Mouse (Mus musculus): ENCODE measurements around the gene Zdhhc20. TPM values are rescaled to one million over a fixed set of nuclear protein-coding genes. Genes with fewer than 3 reads are reported as not detected.
"Not testable (repeated sequence)": the region's sequence is repeated elsewhere in the genome, so short reads cannot be mapped to it uniquely, and the experiment has no call there.

Zdhhc20 gene
- polyA plus RNA-seq, 1 experiment, result 39.8 TPM

GRCm38 (mm10) chr14:57901998-57902397, 11.9 kb upstream of the Zdhhc20 start:
- no peaks in the 10 kb centered on the region for H3K27me3 ChIP-seq (ENCODE audit: control insufficient read depth, insufficient read depth, low read length)
- H3K27ac ChIP-seq (ENCODE audit: insufficient read depth, low read length), result no peak overlapping the region
- DNase-seq, result no peak
- no peak overlapping the region for H3K4me3 ChIP-seq (replicated peaks; ENCODE audit: insufficient read depth, low read depth, low read length)
- H3K4me1 ChIP-seq (ENCODE audit: control insufficient read depth, insufficient read depth, low read length), result no peaks in the 10 kb centered on the region
- no peak for TF ChIP-seq CTCF (IDR thresholded peaks at IDR 0.05; ENCODE audit: borderline replicate concordance, insufficient read depth, low read depth, low read length)
- no peak for TF ChIP-seq POLR2A (IDR thresholded peaks at IDR 0.05; ENCODE audit: borderline replicate concordance, insufficient read depth, low read length)
- WGBS, result 60% methylated on average over 1 of the region's 1 CpGs

DNA sequence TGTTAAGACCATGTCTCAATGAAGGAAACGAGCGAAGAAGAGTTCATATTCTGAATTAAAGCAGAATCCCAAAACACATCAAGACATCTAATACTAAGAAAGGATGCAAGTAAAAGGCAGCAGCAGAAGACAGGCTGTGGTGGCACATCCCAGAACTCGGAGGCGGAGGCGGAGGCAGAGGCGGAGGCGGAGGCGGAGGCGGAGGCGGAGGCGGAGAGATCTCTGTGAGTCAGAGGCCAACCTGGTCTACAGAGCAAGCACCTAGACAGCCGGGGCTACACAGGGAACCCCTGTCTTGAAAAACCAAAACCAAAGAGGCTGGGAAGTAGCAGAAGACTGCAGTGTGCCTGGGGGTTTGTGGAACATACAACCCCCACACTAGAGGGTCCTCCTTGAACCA, 6.8 kb upstream of the Zdhhc20 start:
- TF ChIP-seq CTCF (IDR thresholded peaks at IDR 0.05; ENCODE audit: borderline replicate concordance, insufficient read depth, low read depth, low read length), result no peak
- no peak for TF ChIP-seq POLR2A (IDR thresholded peaks at IDR 0.05; ENCODE audit: borderline replicate concordance, insufficient read depth, low read length)
- no peak for DNase-seq
- no peak overlapping the region for H3K4me3 ChIP-seq (replicated peaks; ENCODE audit: insufficient read depth, low read depth, low read length)
- no peaks in the 10 kb centered on the region for H3K27me3 ChIP-seq (ENCODE audit: control insufficient read depth, insufficient read depth, low read length)
- 93% methylated on average over 12 of the region's 12 CpGs for WGBS
- H3K27ac ChIP-seq (ENCODE audit: insufficient read depth, low read length), result no peak overlapping the region
- H3K4me1 ChIP-seq (ENCODE audit: control insufficient read depth, insufficient read depth, low read length), result no peaks in the 10 kb centered on the region

GRCm38 (mm10) chr14:57896088-57896871, 6.2 kb upstream of the Zdhhc20 start:
- H3K27ac ChIP-seq (ENCODE audit: insufficient read depth, low read length); DNase-seq; H3K4me3 ChIP-seq (replicated peaks; ENCODE audit: insufficient read depth, low read depth, low read length); H3K27me3 ChIP-seq (ENCODE audit: control insufficient read depth, insufficient read depth, low read length); H3K4me1 ChIP-seq (ENCODE audit: control insufficient read depth, insufficient read depth, low read length): not testable (repeated sequence)
- WGBS, result 63% methylated on average over 8 of the region's 8 CpGs

DNA sequence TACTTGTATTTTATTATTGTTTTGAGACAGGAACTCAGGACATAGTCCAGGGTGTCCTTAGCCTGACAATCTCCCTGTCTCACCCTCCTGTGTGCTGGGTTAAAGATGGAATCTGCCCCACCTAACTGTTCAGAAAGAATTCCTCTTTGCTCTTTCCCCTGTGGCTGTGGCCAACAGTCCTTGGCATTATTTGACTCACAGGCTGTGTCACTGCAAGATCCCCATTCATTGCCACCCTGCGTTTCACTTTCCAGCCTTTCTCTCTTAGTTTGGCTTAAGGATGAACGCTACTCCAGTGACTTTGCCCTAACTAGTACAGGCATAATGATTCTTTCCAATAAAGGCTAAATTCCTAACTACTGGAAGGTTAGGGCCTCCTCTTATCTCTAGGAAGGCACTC, 4.3 kb upstream of the Zdhhc20 start:
- TF ChIP-seq CTCF (IDR thresholded peaks at IDR 0.05; ENCODE audit: borderline replicate concordance, insufficient read depth, low read depth, low read length) (no peak), POLR2A (IDR thresholded peaks at IDR 0.05; ENCODE audit: borderline replicate concordance, insufficient read depth, low read length) (no peak)
- no peak for DNase-seq
- 73% methylated on average over 2 of the region's 2 CpGs for WGBS
- Histone ChIP-seq H3K27ac (ENCODE audit: insufficient read depth, low read length) (no peak overlapping the region), H3K4me3 (replicated peaks; ENCODE audit: insufficient read depth, low read depth, low read length) (no peak overlapping the region), H3K4me1 (ENCODE audit: control insufficient read depth, insufficient read depth, low read length) (no peaks in the 10 kb centered on the region), H3K27me3 (ENCODE audit: control insufficient read depth, insufficient read depth, low read length) (no peaks in the 10 kb centered on the region)

GRCm38 (mm10) chr14:57892961-57893360, 2.9 kb upstream of the Zdhhc20 start:
- H3K4me3 ChIP-seq (replicated peaks; ENCODE audit: insufficient read depth, low read depth, low read length), result no peak overlapping the region
- WGBS, result 100% methylated on average over 1 of the region's 1 CpGs
- no peaks in the 10 kb centered on the region for H3K4me1 ChIP-seq (ENCODE audit: control insufficient read depth, insufficient read depth, low read length)
- TF ChIP-seq POLR2A (IDR thresholded peaks at IDR 0.05; ENCODE audit: borderline replicate concordance, insufficient read depth, low read length) (no peak), CTCF (IDR thresholded peaks at IDR 0.05; ENCODE audit: borderline replicate concordance, insufficient read depth, low read depth, low read length) (no peak)
- no peaks in the 10 kb centered on the region; the same call in 1 of the 2 replicates for H3K27me3 ChIP-seq (ENCODE audit: control insufficient read depth, insufficient read depth, low read length)
- DNase-seq, result no peak
- no peak overlapping the region for H3K27ac ChIP-seq (ENCODE audit: insufficient read depth, low read length)

DNA sequence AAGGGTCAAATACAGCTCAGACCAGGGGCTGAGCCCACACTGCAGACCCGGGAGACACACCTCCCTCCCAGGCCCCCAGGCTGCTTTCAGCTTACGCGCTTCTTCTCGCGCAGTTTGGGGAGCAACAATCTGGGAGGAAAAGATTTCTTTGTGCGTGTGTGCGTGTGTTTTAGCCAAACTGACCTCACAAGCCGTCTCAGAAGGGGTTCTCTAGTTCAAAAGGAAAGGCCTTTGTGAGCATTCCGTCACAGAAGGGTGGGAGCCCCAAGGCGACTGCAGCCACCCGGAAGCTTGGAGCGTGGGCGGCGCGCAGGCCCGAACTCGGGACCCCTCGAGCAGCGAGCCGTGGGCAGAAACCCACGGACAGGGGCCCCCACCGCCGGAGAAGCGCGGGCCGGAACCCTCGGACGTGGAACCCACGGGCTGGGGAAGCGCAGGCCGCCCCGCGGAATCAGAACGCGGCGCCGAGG, 500 bp downstream of the Zdhhc20 start:
- peak overlapping the region; percentile 57 for H3K27ac ChIP-seq (ENCODE audit: insufficient read depth, low read length)
- peak overlapping the region; percentile 89 for H3K4me3 ChIP-seq (replicated peaks; ENCODE audit: insufficient read depth, low read depth, low read length)
- TF ChIP-seq CTCF (IDR thresholded peaks at IDR 0.05; ENCODE audit: borderline replicate concordance, insufficient read depth, low read depth, low read length), result no peak
- no peaks in the 10 kb centered on the region; the same call in 1 of the 2 replicates for H3K27me3 ChIP-seq (ENCODE audit: control insufficient read depth, insufficient read depth, low read length)
- no peaks in the 10 kb centered on the region for H3K4me1 ChIP-seq (ENCODE audit: control insufficient read depth, insufficient read depth, low read length)
- DNase-seq, result no peak
- under 1% methylated on average over 37 of the region's 37 CpGs for WGBS

DNA sequence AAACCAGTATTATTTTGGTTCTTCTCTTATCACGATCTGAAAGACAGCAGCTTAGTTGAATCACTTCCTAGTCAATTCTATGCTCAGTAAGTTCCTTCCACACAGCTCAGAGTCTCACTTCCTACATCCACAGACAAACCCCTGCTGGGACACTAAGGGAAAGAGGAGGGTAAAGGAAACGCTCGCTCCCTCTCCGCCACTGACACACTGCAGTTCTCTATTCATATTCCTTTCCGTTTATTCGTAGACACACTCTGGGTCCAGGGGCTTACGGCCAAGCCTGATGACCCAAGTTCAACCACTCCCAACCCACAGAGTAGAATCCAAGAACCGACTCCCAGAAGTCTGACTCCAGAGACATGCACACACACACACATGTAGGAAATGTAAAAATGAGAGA, 2.9 kb downstream of the Zdhhc20 start:
- no peak overlapping the region for H3K4me3 ChIP-seq (replicated peaks; ENCODE audit: insufficient read depth, low read depth, low read length)
- no peak overlapping the region for H3K27ac ChIP-seq (ENCODE audit: insufficient read depth, low read length)
- TF ChIP-seq POLR2A (IDR thresholded peaks at IDR 0.05; ENCODE audit: borderline replicate concordance, insufficient read depth, low read length) (no peak), CTCF (IDR thresholded peaks at IDR 0.05; ENCODE audit: borderline replicate concordance, insufficient read depth, low read depth, low read length) (no peak)
- WGBS, result 42% methylated on average over 8 of the region's 8 CpGs
- no peak for DNase-seq
- H3K27me3 ChIP-seq (ENCODE audit: control insufficient read depth, insufficient read depth, low read length), result no peaks in the 10 kb centered on the region; the same call in 1 of the 2 replicates
- H3K4me1 ChIP-seq (ENCODE audit: control insufficient read depth, insufficient read depth, low read length), result peaks cover 6% of the 10 kb centered on the region; the same call in 1 of the 2 replicates

DNA sequence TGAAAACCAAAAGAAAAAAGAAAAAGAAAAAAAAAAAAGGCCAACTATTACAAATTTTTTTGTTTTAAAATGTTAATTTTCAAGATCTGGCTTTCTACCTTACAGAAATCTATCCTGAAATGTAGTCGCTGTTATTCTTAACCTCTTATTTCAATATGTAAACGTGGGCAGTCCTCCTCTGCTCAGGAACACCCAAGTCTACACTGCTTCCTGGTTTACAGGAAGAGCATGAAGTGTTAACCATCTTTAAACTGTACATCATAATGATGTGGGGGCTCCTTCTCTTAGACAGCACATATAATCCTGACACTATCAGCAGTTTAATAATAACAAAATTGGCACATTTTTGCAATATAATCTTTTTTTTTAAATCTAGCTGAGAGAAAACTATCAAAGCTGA, 4.0 kb downstream of the Zdhhc20 start:
- 91% methylated on average over 2 of the region's 2 CpGs for WGBS
- no peak for DNase-seq
- no peak overlapping the region for H3K27ac ChIP-seq (ENCODE audit: insufficient read depth, low read length)
- H3K4me1 ChIP-seq (ENCODE audit: control insufficient read depth, insufficient read depth, low read length), result peaks cover 10% of the 10 kb centered on the region
- H3K27me3 ChIP-seq (ENCODE audit: control insufficient read depth, insufficient read depth, low read length), result no peaks in the 10 kb centered on the region; the same call in 1 of the 2 replicates
- TF ChIP-seq CTCF (IDR thresholded peaks at IDR 0.05; ENCODE audit: borderline replicate concordance, insufficient read depth, low read depth, low read length) (no peak), POLR2A (IDR thresholded peaks at IDR 0.05; ENCODE audit: borderline replicate concordance, insufficient read depth, low read length) (no peak)
- no peak overlapping the region for H3K4me3 ChIP-seq (replicated peaks; ENCODE audit: insufficient read depth, low read depth, low read length)
